Mouse (Mus musculus) 3134 (cell line): ENCODE data around the gene Gkn1.
A peak's percentile ranks its signal among the peaks of the same experiment; 100 is the strongest.

Experiments
- DNase-seq: peaks from one replicate; pipeline ENCODE4 v3.0.0-alpha.2; 2011; ENCODE audit warnings: low spot score; ENCODE audit not compliant: insufficient read length; ENCODE audit errors: extremely low read depth

Gene Gkn1

DNA sequence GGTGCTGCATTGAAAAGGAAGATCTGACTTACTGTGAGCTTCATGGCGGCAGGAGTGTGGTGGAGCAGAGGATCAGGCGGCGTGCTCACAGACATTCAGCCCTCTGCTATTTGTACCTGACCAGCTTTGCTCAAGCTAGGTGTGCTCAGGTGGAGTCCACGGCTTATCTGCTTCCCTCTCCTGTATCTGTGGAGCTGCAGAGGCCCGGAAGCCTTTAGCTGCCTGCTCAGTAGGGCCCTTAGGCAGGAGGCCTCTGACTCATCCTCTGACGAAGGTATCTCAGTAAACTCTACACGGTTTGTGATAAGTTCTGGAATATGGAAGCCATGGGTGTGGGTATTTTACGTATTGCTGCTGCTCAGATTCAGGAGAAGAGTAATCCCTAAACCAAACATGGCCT is at the start of gene Gkn1:
Gene Gkn1 (minus strand): TSS at position 114 of the 400 bp plus-strand sequence.
- no peak for DNase-seq

DNA sequence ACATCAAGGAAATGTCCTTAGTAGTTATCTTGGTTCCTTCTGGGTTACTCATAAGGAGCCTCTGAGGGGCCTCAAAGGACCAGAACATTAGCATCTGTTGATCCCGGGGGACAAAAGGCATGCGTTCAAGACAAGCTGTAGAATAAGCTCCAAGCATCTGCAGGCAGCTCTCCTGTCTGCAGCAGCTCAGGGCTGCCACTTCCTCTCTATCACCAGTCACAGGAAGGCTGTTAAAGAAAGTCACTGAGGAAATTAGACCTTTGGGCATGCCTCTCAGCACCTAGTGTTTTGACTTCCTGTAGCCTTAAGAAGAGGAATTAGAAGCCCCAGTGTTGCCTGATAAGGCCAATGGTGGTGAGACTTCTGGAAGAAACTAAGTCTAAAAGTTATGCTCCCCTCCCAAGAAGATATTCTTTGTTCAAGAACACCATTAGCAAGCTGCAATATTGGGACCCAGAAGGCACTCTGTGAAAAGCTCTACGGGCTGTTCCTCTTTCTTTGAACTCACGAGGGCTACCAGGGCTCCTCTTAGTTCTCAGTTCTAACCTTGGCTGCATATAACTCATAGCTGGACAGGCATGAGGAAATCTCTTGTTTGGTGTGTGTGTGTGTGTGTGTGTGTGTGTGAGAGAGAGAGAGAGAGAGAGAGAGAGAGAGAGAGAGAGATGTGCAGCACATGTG is 49.3 kb upstream of the Gkn1 start:
- no peak for DNase-seq

DNA sequence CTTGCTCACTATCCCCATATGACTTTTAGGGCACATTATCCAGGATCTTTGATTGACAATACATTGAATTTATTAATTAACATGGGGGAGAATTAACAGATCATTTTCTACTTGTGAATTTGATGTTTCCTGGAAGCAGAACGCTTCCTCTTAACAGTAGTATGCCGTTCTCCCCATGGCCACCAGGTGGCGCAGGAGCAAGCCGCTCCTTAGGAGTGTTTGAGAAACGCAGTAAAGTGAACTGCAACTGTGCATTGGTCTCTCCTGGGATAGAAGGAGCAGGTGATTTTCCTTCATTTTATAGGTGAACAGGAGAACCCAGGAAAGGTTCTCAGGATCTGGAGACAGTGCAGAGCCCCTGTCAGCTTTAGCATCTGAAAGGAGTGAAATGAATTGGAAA is 48.4 kb upstream of the Gkn1 start:
- DNase-seq = peak; percentile 22

DNA sequence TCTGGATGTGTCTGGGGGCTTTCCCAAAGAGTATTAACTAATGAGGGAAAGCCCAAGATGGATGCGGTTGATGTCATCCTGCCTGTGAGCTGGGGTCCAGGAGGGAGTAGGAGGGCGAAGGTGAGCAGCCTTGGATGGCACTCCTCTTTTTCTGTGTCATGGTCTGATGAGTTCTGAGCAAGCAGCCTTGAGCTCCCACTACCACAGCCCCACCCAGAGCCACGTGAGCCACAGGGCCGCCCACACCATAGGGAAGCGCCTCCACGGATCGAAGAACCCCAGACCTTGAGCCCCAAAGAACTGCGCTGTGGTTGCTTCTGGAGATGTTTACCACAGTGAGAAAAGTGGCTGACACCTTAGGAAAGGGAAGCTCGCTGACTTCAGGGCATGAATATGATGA is 44.0 kb upstream of the Gkn1 start:
- no peak for DNase-seq

DNA sequence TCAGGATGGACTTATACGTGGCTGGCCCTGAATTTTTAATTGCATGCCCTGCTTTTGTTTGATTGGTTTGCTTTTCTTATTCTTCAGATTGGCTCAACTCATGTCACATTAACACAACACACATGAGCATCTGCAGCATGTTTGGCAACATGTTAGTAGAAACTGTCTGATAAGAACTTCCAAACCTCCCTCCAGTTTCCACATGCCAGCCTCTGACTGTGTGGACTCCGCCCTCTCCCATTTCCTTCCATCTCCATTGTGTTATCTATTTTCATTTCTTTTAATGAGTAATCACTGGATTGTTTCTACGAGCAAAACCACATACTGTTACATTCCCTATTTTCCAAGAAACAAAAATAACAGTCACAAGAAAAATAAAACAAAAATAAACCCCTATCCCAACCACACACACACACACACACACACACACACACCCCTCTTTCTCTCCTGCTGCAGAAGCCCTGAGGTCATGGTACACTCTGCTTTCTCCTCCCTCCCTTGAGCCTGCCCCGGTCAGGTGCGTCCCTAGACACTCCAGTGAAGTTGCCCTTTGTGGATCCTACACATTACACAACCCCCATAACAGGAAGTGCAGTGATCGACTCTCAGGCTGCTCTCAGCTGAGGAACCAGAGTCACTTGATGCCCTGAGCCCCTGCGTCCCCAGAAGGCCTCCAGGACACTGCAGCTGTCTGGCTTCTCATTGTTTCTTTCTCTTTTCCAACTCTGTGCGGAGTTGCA is 42.9 kb upstream of the Gkn1 start:
- no peak for DNase-seq

DNA sequence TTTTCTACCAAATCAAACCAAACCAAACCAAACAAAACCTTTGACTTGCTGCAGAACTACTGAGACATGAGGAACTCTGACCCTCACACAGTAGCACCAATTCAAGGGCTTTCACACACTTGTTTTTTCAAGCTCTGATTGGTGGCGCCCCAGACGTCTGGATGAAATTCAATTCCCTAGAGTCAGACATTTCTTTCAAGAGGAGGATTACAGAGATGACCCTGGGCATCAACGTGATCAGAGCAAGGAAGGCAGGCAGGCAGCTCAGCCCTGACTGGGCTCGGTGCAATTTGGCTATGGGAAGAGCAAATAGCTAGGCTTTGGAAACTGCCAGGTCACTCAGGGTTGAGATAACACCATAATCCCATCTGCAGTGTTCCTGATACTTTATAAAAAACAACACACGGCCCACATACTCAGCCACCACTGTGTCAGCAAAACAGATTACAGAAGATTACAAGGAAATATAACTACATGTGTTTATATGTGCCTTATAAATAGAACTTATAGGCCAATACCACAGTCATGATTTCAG is 38.8 kb upstream of the Gkn1 start:
- no peak for DNase-seq

DNA sequence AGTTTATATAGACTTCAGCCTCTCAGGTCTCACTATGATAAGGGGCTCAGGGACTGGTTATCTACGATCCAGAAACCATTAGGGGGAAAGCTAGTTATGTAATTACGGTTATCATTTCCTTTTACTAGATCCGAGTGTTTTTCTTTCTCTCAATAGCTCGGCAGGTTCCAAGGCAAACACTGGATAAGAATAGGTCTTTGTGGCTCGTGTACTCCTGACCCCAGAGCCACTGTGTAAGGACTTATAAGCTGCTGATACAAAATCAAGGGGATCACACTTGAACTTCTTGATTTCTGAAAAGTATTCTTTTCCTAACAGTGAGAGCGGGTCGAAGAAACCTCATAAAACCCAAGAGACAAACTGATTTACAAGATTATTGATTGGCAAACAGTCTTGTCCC is 38.1 kb upstream of the Gkn1 start, which contains the start of gene Gkn3:
Gene Gkn3 (minus strand): TSS at position 59 of the 400 bp plus-strand sequence.
- DNase-seq = no peak

DNA sequence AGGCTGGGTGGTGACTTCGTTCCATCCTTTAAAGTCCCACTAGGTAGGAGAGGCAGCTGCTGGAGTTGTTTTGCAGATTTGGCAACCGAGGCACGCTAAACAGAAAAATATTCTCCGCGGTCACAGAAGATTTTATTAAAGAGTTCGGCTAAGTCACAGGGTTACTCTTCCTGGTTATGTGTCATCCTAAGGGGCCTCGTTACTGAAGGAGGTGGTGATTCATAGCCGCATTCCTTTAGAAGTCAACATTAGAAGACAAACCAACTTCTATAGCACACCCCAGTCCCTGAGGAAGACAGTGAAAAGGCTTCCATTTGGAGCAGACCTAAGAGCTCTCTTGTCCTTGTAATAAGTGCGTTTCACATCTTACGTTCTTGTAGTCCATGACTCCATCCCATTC is 35.9 kb upstream of the Gkn1 start:
- DNase-seq = peak; percentile 34

DNA sequence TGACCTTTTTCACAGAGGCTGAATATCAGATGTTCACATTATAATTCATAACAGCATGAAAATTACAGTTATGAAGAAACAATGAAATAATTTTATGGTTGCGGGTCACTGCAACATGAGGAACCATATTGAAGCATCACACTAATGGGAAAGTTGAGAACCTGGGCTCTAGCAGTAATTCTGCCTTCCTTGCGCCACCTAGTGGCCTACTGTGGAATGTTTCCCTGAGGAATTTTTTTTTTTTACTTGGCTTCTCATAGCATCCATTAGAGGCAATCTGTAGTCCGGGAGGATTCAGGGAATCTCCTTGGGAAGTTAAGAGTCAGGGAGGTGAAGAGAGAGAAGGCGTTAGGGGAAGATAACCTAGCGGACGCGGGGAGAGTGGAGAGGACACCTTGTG is 35.5 kb upstream of the Gkn1 start:
- DNase-seq = no peak

DNA sequence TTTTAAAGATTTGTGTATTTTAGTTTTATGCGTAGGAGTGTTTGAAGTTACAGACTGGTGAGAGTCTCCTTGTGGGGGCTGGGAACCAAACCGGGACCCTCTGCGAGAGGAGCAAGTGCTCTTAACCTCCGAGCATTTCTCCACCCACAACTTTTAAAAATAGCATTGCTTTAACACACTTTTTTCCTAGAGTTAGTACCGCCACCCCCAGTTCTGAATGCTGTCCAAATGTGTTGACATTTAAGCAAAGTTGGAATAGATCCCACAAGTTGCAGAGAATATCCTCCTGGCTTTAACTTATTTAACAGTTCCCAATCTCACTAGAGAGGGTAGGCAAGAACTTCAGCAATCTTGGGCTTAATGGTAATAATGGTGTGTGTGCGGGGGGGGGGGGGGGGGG is 34.0 kb upstream of the Gkn1 start:
- DNase-seq = no peak

DNA sequence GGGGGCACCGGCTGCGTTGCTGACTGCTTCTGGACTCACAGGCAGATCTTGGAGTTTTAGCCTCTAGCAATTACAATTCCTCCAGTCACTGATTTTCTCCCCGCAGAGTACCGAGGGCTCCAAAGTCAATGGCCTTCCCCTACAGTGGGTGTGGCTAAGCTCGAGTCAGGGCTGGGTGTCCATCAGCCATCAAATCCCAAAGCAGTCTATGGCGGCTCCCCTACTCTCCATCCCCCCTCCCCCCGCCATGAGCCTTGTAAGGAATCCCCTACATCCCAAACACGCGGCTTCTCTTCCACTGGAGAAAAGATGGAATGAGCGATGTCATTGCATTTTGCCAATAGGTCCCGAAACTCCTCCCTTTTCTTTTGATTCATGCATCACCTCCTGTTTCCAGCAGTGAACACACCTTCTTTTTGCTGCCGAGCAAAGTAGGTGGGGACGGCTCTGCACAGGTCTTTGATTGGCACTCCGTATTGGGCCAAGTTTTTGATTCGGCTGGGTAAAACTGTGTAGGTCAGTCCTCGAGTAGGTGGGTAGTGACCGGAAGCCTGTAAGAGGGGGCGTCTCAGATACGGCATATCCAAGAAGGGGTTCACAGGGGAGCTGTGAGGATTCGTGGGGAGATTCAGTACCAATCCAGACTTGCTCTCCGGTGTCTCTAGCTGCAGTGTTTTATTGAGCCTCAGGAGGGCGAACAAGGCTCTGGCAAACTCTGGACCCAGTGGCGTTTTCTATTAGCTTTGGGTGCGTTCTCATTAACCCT is 33.4 kb upstream of the Gkn1 start:
- DNase-seq = no peak

DNA sequence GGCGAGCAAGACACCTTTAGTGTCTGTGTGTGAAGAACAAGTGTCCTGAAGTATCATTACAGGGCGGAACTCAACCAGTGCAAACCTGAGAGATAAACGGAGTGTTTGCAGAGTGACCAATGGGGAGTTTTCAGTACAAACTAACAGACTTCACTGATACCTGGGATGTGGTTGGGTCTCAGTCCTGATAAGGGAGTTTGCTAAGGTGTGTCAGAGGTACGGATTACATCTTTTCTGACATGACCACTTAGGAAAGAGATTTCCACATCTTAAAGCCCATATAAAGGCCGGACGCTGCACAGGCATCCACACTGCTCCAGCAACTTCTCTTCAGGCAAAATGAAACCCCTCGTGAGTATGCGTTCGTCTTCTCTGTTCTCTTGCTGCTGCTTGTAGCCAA is 22.3 kb upstream of the Gkn1 start, which contains the start of gene Gkn2:
Gene Gkn2 (plus strand): TSS at position 301 of the 400 bp plus-strand sequence.
- no peak for DNase-seq

DNA sequence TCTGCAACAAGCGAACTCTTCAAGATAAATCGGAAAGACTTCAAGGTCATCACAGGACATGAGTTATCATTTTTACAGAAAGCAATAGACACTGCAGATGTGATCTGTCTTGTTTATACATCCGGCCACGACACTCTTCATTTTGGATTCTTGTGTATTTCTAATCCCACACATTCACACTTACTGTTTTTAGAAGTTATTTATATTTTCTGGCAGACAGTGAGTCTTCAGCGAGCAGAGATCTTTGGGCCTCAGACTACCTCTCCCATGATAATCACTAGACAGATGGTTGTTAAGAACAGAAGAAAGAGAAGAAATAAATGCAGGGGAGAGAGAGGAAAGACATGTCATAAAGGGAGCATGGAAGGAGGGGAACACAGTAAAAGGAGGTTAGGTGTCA is 18.5 kb upstream of the Gkn1 start:
- no peak for DNase-seq

DNA sequence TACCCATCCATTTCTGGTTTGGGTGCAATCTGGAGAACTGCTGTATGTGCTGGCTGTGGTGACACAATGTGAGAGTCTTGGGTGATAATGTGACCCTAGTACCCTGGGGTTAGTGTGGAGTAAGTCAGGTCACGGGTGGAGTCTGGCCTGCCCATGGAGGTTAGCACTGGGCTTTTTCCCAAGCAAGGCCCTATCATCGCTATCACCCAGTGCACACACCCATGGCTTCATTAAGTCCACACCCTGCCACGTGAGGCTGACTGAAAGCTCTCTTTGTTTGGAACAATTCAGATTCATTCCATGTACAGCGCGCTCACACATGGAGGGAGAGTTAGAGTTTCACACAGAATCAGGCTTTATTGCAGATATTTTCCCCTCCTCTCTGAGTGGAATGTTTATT is 3.7 kb upstream of the Gkn1 start:
- DNase-seq = no peak

DNA sequence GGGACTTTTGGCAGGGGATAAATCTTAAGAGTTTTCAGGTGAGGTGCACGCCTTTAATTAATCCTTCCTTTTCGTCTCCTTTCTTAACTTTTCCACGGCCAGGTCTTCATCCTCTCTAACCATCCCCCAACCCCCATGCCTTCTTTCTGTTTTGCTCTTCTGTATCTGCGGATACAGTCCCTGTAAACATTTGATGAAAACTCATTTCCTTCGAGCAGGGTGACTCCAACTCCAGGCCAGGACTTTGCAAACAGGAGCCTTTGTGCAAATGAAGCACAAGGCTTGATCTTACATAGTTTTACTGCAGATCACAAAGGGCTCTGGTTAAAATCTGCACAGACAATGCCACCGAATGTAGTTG is 14.8 kb downstream of the Gkn1 start:
- DNase-seq = no peak

DNA sequence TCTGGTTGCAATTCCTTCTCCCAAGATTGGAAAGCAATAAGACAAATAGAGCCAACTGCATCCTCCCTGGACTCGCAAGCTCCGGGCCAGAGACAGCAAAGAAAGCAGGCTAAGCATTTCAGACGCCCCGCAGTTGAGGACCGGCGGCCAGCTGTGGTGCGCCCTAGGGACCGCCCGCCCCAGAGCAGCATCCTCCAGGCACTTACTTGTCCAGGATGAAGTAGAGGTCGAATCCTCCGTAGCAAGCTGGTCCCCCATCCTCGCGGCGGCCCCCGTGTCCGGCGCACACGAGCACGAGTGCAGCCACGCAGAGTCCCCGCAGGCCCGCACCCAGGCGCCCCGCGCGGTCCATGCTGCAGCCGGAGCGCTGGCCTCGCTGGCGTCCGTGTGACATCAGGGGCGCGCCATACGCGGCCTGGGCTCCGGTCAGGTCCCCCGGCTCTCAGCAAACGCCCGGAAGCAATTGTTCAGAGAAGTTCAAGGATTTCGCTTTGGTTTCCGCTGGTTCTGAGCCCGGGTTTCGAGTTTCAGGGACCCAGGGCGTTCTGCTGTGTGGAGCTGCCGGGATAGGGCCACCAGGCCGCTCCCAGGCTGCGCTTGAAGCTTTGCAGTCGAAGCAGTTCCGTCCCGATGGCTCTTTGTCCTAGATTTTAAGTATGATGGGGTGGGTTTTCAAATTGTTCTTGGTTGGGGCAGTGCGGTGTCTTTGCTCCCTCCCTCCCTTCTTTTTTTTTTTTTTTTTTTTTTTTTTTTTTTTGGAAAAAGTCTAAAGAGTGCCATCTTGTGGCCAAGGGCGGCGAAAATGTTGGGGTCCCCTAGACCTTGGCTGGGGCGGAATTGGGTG is 15.4 kb downstream of the Gkn1 start, which contains the start of gene Antxr1:
Gene Antxr1 (minus strand): TSS at position 731 of the 844 bp plus-strand sequence.
- peak; percentile 50 for DNase-seq

DNA sequence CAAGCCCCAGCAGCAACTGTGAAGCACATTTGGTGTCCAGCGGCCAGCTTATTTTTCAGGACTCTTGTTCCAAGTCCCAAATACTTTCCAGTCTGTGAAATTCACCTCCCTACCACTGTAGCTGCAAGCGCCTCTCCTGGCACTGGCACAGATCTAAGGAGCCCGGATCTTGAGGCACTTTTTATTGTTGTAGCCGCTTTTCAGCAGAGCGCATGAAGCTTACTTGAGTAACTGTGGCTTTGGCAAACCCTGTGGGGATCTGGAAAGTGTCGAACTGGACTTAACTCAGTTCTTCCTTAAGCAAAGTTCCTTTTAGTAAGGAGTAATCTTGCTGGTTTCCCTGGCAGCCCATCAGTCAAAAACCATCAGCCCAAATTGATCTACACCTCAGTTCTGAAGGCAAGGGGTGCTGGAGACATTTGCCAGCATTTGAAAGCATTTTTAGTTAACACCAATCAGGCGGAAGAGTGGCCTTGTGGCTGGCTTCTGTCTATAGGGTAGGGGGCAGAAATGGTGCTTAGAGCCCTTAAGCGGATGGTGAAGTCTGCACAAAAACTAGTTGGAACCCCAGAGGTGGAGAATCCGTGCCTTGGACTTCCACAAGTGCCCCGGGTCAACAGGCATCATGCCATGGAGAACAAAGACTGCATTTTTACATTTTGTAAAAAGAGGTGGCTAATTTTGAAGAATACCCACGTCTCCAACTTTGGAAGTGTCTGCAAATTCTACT is 16.2 kb downstream of the Gkn1 start:
- no peak for DNase-seq

DNA sequence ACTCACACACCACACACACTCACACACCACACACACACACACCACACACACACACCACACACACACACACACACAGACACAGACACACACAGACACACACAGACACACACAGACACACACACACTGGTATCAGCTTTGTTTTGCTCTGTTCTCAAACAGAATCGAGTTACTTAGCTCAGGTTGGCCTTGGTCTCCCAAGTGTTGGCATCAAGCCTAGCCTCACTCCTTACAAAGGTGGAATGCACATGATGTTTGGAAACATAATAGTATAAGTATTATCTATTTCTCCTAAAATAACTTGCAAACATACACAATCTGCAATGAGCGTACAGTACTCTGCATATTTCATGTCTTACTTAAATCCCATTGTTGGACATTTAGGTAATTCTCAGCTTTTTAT is 18.4 kb downstream of the Gkn1 start:
- no peak for DNase-seq

DNA sequence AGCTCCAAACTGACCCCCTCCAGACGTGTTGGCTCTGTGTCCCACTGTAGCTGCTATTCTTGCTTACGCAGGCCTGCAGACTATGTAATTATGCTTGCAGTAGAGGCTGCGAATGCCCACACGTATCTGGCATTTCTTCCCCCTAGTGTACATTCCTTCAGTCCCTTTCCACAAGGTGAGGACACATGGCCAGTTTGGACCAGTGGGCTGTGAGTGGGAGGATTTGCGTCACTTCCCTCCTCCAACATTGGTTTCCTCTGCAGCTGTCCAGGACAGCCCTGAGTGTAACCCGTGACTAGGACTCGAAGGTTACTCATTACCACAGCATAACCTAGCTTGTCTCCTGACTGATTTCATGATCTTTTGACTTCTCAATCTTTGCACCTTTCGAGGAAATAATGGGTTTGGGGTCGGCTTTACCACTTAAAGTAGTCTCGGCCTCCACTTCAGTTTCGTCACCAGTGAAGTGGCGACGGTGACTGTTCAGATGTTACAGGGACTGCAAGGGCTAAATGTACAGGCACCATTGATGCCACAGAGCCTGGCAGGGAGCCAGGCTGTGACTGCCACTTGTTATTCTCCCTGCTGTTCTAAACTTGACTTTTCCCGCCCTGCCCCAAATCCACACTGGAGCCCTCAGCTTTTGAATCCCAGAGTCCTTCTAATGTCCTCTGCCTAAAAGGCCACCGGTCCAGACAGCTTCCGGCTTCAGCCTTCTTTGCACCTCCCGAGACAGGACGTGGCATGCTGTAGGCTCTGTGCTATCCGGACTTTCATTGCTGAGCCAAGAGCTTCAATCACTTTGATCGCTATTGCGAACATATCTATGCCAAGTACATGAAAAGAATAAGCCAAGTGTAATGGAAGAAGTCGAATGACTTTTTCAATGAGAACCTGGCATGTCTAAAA is 22.2 kb downstream of the Gkn1 start:
- DNase-seq = no peak
